Mouse (Mus musculus) v-Abl transformed pro-B cells (cell line): ENCODE measurements around the gene Zfp784.

ENCODE experiments used
- in situ Hi-C, 2 experiments: fragments of 400-800 bp; cut with MboI; formaldehyde crosslinking; loops; one replicate each; pipeline ENCODE4 v1.15.1; 2025; ENCODE audit not compliant: unreplicated experiment in 2 of 2

Gene Zfp784

DNA sequence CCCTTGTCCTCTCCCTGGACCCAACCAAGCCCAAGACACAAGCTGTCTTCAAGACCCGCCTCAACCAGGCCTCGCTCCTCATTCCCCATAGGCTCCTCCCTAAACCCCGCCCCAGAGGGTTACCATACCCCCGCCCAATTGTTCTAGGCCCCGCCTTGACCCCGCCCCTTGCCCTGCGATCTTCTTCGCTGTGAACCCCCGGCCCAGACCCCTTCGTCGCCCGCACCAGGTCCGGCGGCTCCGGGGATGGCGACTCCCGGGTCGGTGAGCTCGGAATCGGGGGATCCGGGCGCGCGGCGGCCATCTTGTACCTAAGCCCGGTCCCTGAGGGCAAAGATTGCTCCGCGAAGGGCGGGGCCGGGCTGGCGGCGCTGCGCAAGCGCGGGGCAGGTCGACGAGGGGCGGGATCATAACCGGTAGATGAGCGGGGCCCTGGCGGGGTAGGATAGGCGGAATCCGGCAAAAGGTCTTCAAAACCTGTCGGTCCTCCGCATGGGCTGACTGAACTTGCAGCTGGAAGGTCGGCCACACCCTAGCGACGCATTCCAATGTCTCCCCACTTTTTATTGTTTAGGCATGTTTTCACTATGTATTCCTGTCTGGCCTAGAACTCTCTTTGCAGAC is at the start of gene Zfp784:
TSS of gene Zfp784 (minus strand) at position 338 of the 624 bp plus-strand sequence.
- in situ Hi-C loops, result loop anchor here in 1 of 2 experiments (10.0 to 25.0 kb wide), 2 partner anchors 1117 to 1751 kb away; partner anchors contain the start of genes Myadm, Prkcg and Zfp787

DNA sequence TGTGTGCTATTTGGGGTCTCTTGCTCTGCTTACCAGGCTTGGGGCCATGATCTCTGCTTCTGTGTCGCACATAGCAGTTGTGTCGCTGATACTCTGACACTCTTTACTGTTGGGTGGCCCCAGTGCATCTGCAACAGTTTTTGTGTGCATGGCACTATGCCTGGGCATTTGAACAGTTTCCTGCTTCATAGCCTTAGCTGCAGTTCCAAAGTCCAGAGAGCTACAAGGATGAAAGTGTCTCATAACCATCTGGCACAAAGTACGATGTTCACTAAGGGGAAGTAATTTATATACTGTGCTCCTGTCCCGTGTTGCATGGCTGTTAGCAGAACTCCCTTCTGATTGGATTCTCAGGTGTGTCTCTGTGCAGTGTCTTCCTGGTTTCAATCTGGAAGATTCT is 49.6 kb upstream of the Zfp784 start:
- in situ Hi-C loops, result loop anchor here in 1 of 2 experiments (10.0 kb wide), 1 partner anchor 1197 kb away; the partner anchor contains the start of gene Zfp667

GRCm38 (mm10) chr7:5086921-5087440 is 48.7 kb upstream of the Zfp784 start:
- in situ Hi-C loops, result loop anchor here in 1 of 2 experiments (10.0 kb wide), 1 partner anchor 1198 kb away; the partner anchor contains the start of gene Zfp667

DNA sequence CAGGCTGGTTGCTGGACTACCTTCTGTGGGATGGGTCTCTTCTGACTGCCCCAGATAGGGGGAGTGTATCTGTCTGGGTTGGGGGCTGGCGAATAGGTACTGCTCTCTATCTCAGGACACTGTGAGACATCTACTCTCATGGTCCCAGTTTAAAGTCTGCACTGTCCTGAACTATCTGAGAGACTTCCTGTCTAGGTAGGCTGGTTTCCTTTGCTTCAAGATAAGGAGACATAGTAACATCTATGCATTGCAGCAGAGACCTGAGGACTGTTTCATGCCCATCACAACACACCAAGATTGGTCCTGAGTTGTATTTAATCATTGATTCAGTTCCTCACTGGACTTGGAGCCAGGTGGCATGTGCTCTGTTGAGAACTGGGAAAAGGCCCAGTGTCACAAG is 47.3 kb upstream of the Zfp784 start:
- in situ Hi-C loops, result loop anchor here in 1 of 2 experiments (10.0 kb wide), 1 partner anchor 1199 kb away; the partner anchor contains the start of gene Zfp667

DNA sequence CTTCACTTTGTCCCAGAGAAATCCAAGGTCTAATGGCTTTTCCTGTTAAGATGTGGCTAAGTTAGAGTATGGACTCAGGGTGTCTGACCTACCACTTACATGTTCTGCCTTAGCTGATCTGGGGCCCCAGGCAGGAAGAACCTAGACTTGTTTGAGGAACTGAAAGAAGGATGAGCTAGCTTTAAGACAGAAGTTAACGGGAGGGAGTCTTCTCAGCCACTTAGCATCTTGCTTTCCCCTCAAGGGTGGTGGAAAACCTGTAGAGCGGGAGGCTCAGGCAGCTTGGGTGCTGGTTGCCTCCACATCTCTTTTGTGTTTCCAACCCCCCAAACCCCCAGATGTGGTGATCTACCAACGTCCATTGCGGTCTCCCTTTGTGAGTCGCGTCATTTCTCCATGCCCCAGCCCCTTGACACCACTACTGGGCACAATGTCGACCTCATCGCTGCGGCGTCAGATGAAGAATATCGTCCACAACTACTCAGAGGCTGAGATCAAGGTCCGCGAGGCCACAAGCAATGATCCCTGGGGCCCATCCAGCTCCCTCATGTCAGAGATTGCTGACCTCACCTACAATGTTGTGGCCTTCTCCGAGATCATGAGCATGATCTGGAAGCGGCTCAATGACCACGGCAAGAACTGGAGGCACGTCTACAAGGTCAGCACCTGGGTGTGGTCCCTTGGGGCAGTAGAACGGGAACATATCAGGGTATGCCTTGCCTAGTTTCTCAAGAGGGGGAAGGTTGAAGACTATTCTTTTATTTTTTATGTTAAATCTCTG is 45.3 kb upstream of the Zfp784 start:
- in situ Hi-C loops, result loop anchor here in 1 of 2 experiments (10.0 kb wide), 1 partner anchor 1201 kb away; the partner anchor contains the start of gene Zfp667

GRCm38 (mm10) chr7:5081939-5082338 is 43.7 kb upstream of the Zfp784 start:
- in situ Hi-C loops, result loop anchor here in 1 of 2 experiments (10.0 kb wide), 1 partner anchor 1203 kb away; the partner anchor contains the start of gene Zfp667

DNA sequence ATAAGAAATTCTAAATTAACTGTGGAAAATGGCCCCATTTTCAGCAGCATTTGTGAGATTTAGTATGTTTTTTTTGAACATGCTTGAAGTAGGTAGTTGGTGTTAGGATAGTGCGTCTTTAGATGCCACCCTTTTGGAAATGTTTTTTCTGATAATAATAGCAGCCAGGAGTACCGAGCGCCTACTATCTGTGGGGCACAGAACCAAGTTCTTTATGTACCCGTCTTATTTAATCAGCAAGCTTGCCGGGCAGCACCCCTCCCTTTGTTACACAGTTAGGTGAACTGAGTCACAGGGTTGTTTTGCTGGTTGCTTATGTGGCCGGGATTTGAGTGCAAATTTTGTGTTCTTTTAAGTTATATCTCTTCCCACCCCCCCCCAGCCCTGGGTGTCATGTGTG is 43.0 kb upstream of the Zfp784 start:
- in situ Hi-C loops, result loop anchor here in 1 of 2 experiments (10.0 kb wide), 1 partner anchor 1204 kb away; the partner anchor contains the start of gene Zfp667

DNA sequence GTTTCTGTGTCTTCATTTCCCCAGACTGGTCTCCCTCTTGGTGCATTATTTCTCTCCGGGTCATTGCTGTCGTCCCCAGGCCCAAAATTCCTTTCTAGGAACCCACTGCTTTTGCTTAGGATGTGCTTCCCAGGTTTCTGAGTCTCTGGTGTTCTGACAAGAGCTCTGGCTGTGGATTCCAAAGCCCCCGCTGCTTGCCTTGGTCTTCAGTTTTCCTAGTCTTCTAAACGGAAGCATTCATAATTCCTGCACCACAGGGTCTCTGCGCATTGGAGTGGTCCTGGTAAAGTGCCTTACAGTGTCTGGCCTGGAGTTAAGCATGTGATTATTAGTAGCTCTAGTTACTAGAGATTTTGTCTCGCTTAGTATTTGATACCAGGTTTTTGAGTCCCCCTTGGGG is 42.6 kb upstream of the Zfp784 start:
- in situ Hi-C loops, result loop anchor here in 1 of 2 experiments (10.0 kb wide), 1 partner anchor 1204 kb away; the partner anchor contains the start of gene Zfp667

DNA sequence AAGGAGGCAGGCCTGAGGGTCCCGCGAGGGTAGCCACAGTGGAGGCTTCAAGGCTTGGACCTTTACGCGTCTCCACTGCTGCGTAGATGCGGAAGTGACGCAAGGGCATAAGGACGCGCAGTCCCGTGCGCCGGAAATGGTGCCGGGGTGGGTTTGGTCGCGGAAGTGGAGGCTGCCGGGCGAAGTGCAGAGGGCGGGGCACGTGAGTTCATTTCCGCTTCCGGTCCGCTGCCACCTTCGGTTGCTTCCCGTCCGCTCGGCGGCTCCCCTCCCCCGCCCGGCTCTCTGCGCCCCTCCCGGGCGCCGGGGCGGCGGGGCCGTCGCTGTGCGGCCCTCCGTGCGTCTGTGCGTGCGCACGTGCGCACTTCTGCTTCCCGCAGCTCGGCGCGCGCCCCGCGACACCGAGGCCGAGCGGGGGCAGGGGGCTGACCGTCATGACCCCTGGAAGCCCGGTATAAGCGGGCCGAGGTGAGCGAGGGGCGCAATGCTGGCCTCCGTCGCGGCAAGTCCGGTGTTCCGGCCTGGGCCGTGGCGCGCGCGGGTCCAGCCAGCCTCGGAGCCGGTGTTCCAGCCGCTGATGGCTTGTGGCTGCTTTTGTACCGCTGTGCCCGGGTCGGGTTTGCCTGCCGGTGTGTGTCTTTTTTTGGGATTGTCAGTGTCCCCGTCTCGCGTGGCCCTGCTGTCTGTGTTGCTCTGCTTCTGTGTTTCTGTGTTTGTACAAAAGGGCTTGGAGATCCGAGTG is 41.9 kb upstream of the Zfp784 start, which contains the start of gene Epn1:
TSS of gene Epn1 (plus strand) at position 226 of the 742 bp plus-strand sequence.
- in situ Hi-C loops, result loop anchor here in 1 of 2 experiments (10.0 kb wide), 1 partner anchor 1205 kb away; the partner anchor contains the start of gene Zfp667

DNA sequence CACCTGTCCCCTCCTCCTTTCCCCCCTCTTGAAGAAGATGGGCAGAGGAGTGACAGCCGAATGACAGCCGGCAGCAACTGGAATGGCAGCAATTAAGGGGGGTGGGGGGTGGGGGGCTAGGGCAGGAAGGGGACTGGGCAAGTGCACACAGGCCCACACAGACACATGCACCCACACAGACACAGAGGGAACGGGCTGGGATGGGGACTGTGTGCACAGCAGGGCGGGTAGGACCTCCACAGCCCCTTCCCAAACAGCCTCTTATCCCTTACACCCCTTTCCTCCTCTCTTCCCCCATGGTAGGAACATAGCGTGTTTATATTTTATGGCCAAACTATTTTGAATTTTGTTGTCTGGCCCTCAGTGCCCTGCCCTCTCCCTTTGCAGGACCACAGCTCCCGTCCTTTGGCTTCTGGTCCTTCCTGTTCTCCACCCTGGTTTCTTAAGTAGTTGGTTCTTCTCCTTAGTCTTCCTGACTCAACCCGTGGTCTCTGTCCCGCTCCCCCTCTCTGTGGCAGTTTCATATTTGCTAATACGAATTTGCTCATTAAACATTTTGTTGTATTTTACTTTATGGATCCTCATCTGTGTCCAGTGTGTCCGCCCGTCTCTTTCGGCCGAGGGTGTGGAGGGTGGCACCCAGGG is 41.2 kb upstream of the Zfp784 start:
- in situ Hi-C loops, result loop anchor here in 1 of 2 experiments (10.0 kb wide), 1 partner anchor 1205 kb away; the partner anchor contains the start of gene Zfp667

DNA sequence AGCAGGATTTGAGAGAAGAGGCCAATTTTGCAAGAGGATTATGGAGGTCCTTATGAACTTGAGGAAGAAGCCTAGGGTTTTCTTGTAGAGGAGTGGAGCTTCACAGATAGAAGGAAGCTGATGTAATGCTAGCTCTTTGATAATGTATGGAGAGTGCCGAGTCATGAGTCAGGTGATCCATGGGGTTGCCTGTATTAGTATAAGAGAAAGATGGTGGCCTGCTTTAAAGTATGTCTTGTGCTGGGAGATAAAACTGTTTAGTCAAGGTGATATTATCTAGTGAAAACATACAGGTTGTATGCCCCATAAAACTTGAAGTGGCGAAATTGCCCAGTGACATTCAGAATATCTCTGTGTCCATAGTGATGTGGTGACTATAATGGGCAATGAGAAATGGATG is 38.7 kb upstream of the Zfp784 start:
- in situ Hi-C loops, result no loop called here

DNA sequence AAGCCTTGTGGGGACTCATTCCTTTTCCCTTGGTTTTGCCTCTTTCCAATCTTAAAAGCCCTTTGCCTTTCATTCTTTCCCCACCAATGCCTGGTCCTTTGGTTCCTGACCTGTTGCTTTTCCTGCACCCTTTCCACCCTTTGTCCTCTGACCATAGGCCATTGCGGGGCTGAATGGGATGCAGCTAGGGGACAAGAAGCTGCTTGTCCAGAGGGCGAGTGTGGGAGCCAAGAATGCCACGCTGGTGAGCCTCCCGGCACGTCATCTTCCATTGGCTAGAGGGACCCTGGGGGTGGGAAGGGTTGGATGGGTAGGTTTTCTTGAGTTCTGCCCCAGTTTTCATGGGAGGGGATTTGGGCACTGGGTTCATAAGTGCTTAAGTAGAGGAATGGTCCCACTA is 36.7 kb upstream of the Zfp784 start:
- in situ Hi-C loops, result loop anchor here in 1 of 2 experiments (25.0 kb wide), 1 partner anchor 413 kb away; the partner anchor contains the start of gene Ppp6r1

DNA sequence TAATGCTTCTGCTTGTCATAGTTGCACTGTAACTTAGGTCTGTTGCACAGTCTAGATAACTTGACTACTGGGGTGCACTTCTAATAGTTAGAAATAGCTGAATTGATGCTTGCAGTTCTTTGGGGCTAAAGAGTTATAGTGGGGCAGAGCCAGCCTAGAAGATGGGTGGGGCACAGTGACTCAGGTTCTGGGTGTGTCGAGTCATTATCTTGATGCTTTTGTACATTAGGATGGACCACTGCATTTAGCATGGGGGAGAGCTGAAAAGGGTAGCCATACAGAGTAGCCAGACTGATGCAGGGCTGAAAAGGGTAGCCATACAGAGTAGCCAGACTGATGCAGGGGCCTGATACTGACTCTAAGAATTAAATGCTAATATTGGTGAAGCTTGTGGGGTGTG is 35.3 kb upstream of the Zfp784 start:
- in situ Hi-C loops, result loop anchor here in 1 of 2 experiments (25.0 kb wide), 1 partner anchor 411 kb away; the partner anchor contains the start of gene Ppp6r1

DNA sequence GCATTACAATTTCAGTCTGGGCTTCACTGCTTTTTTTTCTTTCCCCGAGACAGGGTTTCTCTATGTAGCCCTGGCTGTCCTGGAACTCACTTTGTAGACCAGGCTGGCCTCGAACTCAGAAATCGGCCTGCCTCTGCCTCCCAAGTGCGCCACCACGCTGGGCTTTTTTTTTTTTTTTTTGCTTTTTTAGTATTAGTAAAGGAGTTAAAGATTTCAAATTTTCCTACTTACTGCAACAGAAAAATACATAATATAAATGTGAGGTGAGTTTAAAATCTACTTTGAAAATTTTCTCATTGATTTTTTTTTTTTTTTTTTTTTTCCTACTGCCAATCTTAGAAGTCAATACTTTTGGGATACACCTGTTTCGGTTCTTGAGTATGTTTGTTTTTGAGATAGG is 26.6 kb upstream of the Zfp784 start:
- in situ Hi-C loops, result loop anchor here (10.0 to 25.0 kb wide), 2 partner anchors 403 to 1090 kb away; partner anchors contain the start of genes Ppp6r1 (in 1 of the 2) and Zfp787 (in 1 of the 2)

DNA sequence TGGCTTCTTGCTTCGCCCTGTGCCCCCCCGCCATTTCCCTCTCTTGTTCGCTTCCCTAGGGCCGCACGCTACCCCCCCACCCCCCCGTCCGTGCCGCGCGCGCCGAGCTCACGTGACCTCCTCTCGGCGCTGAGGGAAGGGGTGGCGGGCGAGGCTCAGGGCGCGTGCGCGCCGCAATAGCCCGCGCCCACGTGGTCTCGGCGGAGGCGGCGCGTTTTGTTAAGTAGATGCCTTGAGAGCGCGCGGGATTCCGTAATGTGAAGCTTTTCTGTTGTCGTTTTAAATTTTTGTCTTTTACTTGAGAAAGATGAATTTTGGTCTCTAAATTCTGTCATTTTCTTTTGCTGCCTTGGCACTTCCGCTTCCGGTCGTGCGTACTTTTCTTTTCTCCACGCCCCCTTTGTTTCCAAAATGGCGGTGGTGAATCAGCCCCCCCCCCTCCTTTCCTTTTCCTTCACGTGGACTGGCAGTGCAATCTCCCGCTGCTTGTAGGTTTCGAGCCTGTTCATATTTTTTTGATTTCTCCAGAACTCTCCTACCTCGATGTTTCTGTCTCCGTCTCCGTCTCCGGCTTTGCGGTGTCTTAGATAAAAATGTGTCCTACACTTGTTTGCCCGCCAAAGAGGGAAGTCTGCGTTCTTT is 24.2 kb upstream of the Zfp784 start:
- in situ Hi-C loops, result loop anchor here (10.0 to 25.0 kb wide), 2 partner anchors 400 to 1092 kb away; partner anchors contain the start of genes Ppp6r1 (in 1 of the 2) and Zfp787 (in 1 of the 2)

DNA sequence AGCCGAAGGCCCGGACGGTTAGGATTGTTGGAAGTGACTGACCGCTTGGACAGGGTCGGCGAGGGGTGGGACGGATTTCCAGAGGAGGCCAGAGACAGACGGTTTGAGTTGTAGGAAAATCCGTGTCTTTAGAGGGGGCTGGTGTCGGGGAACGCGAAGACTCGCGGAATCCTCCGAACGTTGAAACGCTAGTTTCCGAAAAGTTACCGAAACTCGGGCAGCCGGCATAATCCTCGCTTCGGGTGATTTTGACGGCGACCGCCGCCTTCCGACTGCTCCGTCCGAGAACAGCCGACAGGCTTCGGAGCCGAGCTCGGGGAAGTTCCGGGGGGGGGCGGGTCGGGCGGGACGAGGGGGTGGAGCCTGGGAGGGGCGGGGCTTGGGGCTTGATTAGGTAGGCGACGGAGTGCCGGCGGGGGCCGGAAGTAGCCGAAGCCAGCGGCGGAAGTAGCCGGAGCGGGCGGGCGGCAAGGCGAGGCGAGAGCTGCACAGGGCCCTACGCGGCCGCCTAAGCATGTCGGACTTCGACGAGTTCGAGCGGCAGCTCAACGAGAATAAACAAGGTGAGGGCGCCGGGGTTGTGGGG is 23.6 kb upstream of the Zfp784 start, which contains the start of gene U2af2:
TSS of gene U2af2 (plus strand) at position 370 of the 586 bp plus-strand sequence.
- in situ Hi-C loops, result loop anchor here (10.0 to 25.0 kb wide), 2 partner anchors 400 to 1093 kb away; partner anchors contain the start of genes Ppp6r1 (in 1 of the 2) and Zfp787 (in 1 of the 2)

DNA sequence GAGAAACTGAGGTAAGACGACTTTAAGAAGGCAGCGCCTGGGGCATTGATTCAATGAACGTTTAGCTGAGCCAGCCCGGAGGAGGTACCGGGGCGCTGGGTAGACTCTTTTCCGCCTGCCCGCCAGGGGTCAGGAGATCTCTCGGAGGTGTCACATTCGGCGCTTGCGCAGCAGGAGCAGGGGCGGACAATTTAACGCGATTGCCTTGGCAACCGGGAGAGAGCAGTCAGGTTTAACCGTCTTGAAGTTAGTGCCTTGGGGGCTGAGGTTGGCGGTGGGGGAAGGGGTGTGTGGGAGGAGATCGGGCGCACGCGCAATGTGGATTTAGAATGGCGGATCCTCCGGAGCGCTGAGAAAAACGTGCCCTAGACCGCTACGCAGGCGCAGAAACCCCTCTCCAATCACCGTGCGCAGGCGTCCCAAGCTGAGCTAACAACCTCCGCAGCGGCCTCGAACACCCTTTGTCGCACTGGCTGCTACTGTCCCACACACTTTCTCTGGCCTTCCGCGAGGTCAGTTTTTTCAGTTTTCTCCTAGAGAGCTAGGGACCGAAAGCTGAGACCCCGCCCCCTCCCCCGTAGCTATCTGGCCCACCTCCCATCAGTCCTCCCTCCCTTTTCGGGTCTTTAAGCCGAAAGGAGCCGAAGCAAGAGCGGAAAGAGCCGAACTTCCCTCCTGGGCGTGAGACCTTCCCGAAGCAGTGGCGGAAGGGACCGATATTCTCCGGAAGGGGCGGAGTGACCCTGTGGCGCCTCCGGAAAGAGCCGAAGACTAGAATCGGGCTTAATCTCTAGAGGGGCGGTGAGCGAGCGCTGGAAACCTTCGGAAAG is 22.9 kb upstream of the Zfp784 start:
- in situ Hi-C loops, result loop anchor here (10.0 to 25.0 kb wide), 2 partner anchors 399 to 1094 kb away; partner anchors contain the start of genes Ppp6r1 (in 1 of the 2) and Zfp787 (in 1 of the 2)
